Mouse (Mus musculus) neural tube, embryonic 11.5 days (tissue): ENCODE results near the gene Angptl2. TPM values are rescaled to one million over a fixed set of nuclear protein-coding genes. Genes with fewer than 3 reads are reported as not detected.

Experiments
- ATAC-seq: fragments of 200-750 bp; cut with Nextera tagmentation; 2 replicates; pipeline ENCODE4 v1.8.0; 2017; ENCODE audit warnings: moderate number of reproducible peaks, mild to moderate bottlenecking, moderate TSS enrichment, moderate library complexity; ENCODE audit not compliant: insufficient read depth, low FRiP score, low TSS enrichment
- DNase-seq: peaks from one replicate; pipeline ENCODE4 v3.0.0-alpha.2; 2015; ENCODE audit warnings: low spot score
- H3K27ac ChIP-seq: fragments of 300-500 bp; sonication (generic); 2 replicates; pipeline ENCODE4 v1.5.1; 2014; ENCODE audit warnings: low read depth, mild to moderate bottlenecking, low read length
- H3K27me3 ChIP-seq: fragments of 300-500 bp; sonication (generic); 2 replicates; pipeline ENCODE4 v1.6.1; 2014; ENCODE audit warnings: mild to moderate bottlenecking, low read length, mixed read lengths; ENCODE audit not compliant: control insufficient read depth, insufficient read depth
- H3K36me3 ChIP-seq: fragments of 300-500 bp; sonication (generic); 2 replicates; pipeline ENCODE4 v1.6.1; 2014; ENCODE audit warnings: mild to moderate bottlenecking, low read length, moderate library complexity, mixed read lengths; ENCODE audit not compliant: control insufficient read depth, insufficient read depth
- H3K4me1 ChIP-seq: fragments of 300-500 bp; sonication (generic); 2 replicates; pipeline ENCODE4 v1.6.1; 2014; ENCODE audit warnings: low read length, mixed read lengths; ENCODE audit not compliant: control insufficient read depth, insufficient read depth
- H3K4me2 ChIP-seq: fragments of 300-500 bp; sonication (generic); 2 replicates; pipeline ENCODE4 v1.6.1; 2014; ENCODE audit warnings: low read depth, mild to moderate bottlenecking, moderate library complexity
- H3K4me3 ChIP-seq: fragments of 300-500 bp; sonication (generic); 2 replicates; pipeline ENCODE4 v1.5.1; 2014; ENCODE audit warnings: low read depth, low read length
- H3K9ac ChIP-seq: fragments of 300-500 bp; sonication (generic); 2 replicates; pipeline ENCODE4 v1.6.1; 2014; ENCODE audit warnings: mild to moderate bottlenecking, low read length
- H3K9me3 ChIP-seq: fragments of 300-500 bp; sonication (generic); 2 replicates; pipeline ENCODE4 v1.6.1; 2016; ENCODE audit warnings: low read length; ENCODE audit not compliant: control insufficient read depth
- WGBS: fragments of 180-500 bp; shearing (Covaris S2); extraction: QIAGEN DNeasy Blood & Tissue Kit; methylation state at CpG from one replicate; pipeline ENCODE4 v1.1.7; 2014; 5-methylcytosine and 5-hydroxymethylcytosine counted together
- polyA plus RNA-seq: library from polyadenylated mRNA; unstranded; fragments of >200 nt; fragmentation: Nextera tagmentation; extraction: Ambion mirVana; gene quantifications from 2 replicates; pipeline ENCODE4 v1.2.1, GENCODE M21; 2014

The Angptl2 gene
- polyA plus RNA-seq, 1 experiment from 2014 or later: 26.5 TPM

DNA sequence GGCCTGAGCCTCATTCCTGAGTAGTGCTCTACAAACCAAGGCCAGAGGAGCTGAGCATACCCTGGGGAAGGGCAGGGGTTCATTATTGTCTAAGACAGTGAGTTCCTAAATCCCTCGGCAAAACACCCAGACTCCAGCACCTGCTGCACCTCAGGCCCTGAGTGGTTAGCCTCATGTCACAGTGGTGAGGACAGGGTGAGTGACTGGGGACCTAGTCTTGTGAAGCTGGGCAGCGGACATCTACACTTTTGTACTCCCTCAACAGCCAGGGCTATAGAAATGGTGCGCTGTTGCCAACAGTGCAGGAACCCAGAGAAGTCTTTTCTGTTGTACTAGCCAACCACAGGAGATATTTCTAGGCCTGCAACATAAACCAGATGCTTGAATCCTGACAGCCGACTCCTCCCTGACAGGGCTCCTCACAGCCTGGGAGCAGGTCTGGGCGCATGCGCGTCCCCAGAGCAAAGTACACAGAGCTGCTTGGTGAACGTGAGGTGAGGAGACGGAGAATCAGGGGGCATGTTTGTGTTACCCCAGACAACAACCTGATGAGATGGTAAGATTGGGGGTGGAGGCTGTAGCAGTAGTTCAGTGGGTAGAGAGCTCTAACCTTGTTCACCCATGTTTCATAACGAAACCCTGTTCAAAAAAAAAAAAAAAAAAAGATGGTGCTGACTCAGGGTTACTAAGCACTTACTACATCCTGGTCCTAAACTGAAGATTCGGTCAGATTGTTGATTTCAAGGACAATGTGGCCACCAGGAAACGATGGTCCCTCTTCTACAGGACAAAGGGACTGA is 38.2 kb upstream of the Angptl2 start:
- no peak overlapping the region for H3K4me3 ChIP-seq
- ATAC-seq: no peak
- H3K9ac ChIP-seq: no peak overlapping the region
- DNase-seq: no peak
- H3K27ac ChIP-seq: no peak overlapping the region
- peaks cover 19% of the 10 kb centered on the region for H3K4me1 ChIP-seq
- no peaks in the 10 kb centered on the region for H3K9me3 ChIP-seq
- no peak overlapping the region for H3K4me2 ChIP-seq
- no peaks in the 10 kb centered on the region for H3K27me3 ChIP-seq
- 85% methylated on average over 12 of the region's 12 CpGs for WGBS
- H3K36me3 ChIP-seq: no peaks in the 10 kb centered on the region

DNA sequence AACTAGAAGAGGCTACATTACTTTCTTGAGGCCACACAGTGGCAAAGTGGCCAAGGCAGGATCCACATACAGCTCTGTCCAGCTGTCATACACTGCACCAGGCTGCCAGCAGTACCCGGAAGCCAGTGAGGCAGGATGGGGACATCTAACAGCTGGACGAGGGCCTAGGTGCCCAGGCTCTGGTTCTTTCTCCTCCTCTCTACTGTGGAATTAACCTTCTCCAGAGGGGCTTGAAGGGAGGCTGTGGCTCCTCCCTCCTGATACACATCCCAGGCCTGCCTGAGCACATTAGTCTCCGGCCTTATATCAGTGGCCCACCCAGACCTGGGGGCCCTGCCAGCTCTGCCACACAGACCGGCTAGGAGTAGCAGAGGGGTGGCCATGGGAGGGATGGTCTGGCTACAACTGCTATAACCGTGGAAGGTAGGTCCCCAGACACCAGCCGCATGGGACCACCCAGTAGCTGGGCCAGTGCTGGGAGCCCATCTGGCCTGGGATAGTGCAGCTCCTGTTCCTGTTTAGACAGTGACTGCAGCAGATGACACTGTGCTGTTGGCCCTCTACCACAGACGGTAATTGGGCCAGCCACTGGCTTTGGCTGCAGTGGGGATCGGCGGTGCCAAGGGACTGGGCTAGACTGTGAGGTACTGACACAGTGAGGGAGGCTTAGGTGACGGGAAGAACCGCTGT is 37.5 kb upstream of the Angptl2 start:
- H3K4me1 ChIP-seq: peaks cover 19% of the 10 kb centered on the region
- H3K36me3 ChIP-seq: no peaks in the 10 kb centered on the region
- 60% methylated on average over 11 of the region's 11 CpGs for WGBS
- no peak overlapping the region for H3K9ac ChIP-seq
- H3K9me3 ChIP-seq: no peaks in the 10 kb centered on the region
- H3K4me2 ChIP-seq: no peak overlapping the region
- H3K27me3 ChIP-seq: no peaks in the 10 kb centered on the region
- H3K4me3 ChIP-seq: no peak overlapping the region
- ATAC-seq (no peak), DNase-seq (no peak)
- no peak overlapping the region for H3K27ac ChIP-seq

DNA sequence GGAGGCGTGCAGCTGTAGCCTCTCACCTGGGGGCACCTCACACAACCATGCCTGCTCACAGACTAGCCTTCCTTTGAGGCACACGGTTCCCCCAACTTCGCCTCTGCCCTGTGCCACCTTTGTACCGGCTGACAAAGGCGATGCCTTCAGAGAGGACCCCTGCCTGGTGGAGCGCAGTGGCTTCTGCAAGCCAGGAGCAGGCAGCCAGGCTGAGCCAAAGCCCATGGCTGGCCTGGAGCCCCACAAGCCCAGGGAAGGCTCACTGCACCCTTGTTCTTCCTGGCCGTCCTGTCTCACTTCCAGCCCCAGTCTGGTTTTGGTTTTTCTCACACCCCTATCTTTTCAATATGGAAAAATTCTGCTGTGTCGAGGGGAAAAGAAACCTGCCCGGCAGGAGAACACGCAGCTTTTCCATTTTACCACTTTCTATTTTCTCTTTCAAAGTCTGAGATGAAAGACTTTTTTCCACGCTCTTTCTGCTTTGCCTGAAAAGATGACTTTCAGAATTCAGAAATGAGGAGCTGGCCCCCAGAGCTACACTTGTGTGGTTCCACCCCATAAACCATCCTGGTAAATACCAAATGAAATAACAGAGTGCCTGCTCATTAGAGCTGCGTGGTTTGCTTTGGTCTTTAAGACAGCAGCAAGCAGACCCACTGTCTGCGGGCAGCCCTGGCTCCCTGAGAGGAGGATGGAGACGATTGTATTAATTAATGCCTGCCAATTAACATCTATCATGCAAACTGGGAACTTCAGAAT is 36.5 kb upstream of the Angptl2 start:
- no peaks in the 10 kb centered on the region for H3K27me3 ChIP-seq
- no peak overlapping the region for H3K9ac ChIP-seq
- no peak overlapping the region for H3K4me2 ChIP-seq
- H3K9me3 ChIP-seq: no peaks in the 10 kb centered on the region
- WGBS: 61% methylated on average over 14 of the region's 14 CpGs
- DNase-seq (no peak), ATAC-seq (no peak)
- peaks cover 19% of the 10 kb centered on the region for H3K4me1 ChIP-seq
- H3K27ac ChIP-seq: no peak overlapping the region
- no peak overlapping the region for H3K4me3 ChIP-seq
- H3K36me3 ChIP-seq: no peaks in the 10 kb centered on the region

- DNase-seq (no peak), ATAC-seq (no peak)
- no peaks in the 10 kb centered on the region for H3K9me3 ChIP-seq
- H3K9ac ChIP-seq: no peak overlapping the region
- 56% methylated on average over 16 of the region's 16 CpGs for WGBS
- no peak overlapping the region for H3K4me2 ChIP-seq
- H3K36me3 ChIP-seq: no peaks in the 10 kb centered on the region
- H3K4me3 ChIP-seq: no peak overlapping the region
- no peaks in the 10 kb centered on the region for H3K27me3 ChIP-seq
- no peak overlapping the region for H3K27ac ChIP-seq
- peaks cover 19% of the 10 kb centered on the region for H3K4me1 ChIP-seq
Observed at GRCm38 (mm10) chr2:33179930-33180630, 35.8 kb upstream of the Angptl2 start.

- no peak overlapping the region for H3K27ac ChIP-seq
- H3K4me1 ChIP-seq: peaks cover 14% of the 10 kb centered on the region
- no peak overlapping the region for H3K4me2 ChIP-seq
- no peak for DNase-seq
- no peaks in the 10 kb centered on the region for H3K9me3 ChIP-seq
- no peak for ATAC-seq
- no peak overlapping the region for H3K4me3 ChIP-seq
- no peak overlapping the region for H3K9ac ChIP-seq
- WGBS: 95% methylated on average over 7 of the region's 7 CpGs
- no peaks in the 10 kb centered on the region for H3K27me3 ChIP-seq
- H3K36me3 ChIP-seq: no peaks in the 10 kb centered on the region
Observed at GRCm38 (mm10) chr2:33183321-33183720, 32.5 kb upstream of the Angptl2 start.

- Histone ChIP-seq H3K27ac (no peak overlapping the region), H3K4me2 (no peak overlapping the region), H3K4me3 (no peak overlapping the region), H3K9me3 (no peaks in the 10 kb centered on the region), H3K4me1 (peaks cover 5% of the 10 kb centered on the region; the same call in 1 of the 2 replicates), H3K27me3 (no peaks in the 10 kb centered on the region), H3K9ac (no peak overlapping the region), H3K36me3 (no peaks in the 10 kb centered on the region)
- WGBS: 80% methylated on average over 10 of the region's 10 CpGs
- ATAC-seq: no peak
- no peak for DNase-seq
Observed at GRCm38 (mm10) chr2:33184641-33185040, 31.2 kb upstream of the Angptl2 start.

GRCm38 (mm10) chr2:33185258-33185657 is 30.6 kb upstream of the Angptl2 start:
- H3K36me3 ChIP-seq: no peaks in the 10 kb centered on the region
- ATAC-seq (no peak), DNase-seq (no peak)
- no peaks in the 10 kb centered on the region for H3K27me3 ChIP-seq
- no peak overlapping the region for H3K9ac ChIP-seq
- 79% methylated on average over 7 of the region's 7 CpGs for WGBS
- H3K4me1 ChIP-seq: no peaks in the 10 kb centered on the region
- no peaks in the 10 kb centered on the region for H3K9me3 ChIP-seq
- no peak overlapping the region for H3K27ac ChIP-seq
- H3K4me2 ChIP-seq: no peak overlapping the region
- H3K4me3 ChIP-seq: no peak overlapping the region

- Histone ChIP-seq H3K4me2 (no peak overlapping the region), H3K4me3 (no peak overlapping the region), H3K27me3 (no peaks in the 10 kb centered on the region), H3K9ac (no peak overlapping the region), H3K36me3 (no peaks in the 10 kb centered on the region), H3K4me1 (no peaks in the 10 kb centered on the region), H3K27ac (no peak overlapping the region), H3K9me3 (no peaks in the 10 kb centered on the region)
- 86% methylated on average over 7 of the region's 7 CpGs for WGBS
- ATAC-seq: no peak
- DNase-seq: no peak
Observed at GRCm38 (mm10) chr2:33186505-33186904, 29.4 kb upstream of the Angptl2 start.
